Mouse (Mus musculus) retina, postnatal 1 day (tissue): ENCODE measurements around the gene Brca2.

Experiments
- DNase-seq: peaks from one replicate; pipeline ENCODE4 v3.0.0-alpha.2; 2012

Brca2 gene

GRCm38 (mm10) chr5:150599301-150600294 lies 77.2 kb downstream of the Brca2 start:
- DNase-seq = no peak

GRCm38 (mm10) chr5:150600554-150601440 lies 78.4 kb downstream of the Brca2 start:
- DNase-seq = no peak

- DNase-seq = peak; percentile 24
Measured at GRCm38 (mm10) chr5:150601441-150602230, 79.2 kb downstream of the Brca2 start.

- DNase-seq = no peak
Measured at GRCm38 (mm10) chr5:150606131-150606530, 83.7 kb downstream of the Brca2 start.

GRCm38 (mm10) chr5:150607631-150608030 lies 85.2 kb downstream of the Brca2 start:
- DNase-seq = no peak

- DNase-seq = no peak
Measured at GRCm38 (mm10) chr5:150611136-150611535, 88.7 kb downstream of the Brca2 start.

GRCm38 (mm10) chr5:150611697-150612096 lies 89.3 kb downstream of the Brca2 start:
- no peak for DNase-seq

- DNase-seq = no peak
Measured at GRCm38 (mm10) chr5:150614054-150614453, 91.6 kb downstream of the Brca2 start.

- DNase-seq = no peak
Measured at GRCm38 (mm10) chr5:150616216-150616615, 93.8 kb downstream of the Brca2 start.

GRCm38 (mm10) chr5:150616731-150617130 lies 94.3 kb downstream of the Brca2 start:
- no peak for DNase-seq

GRCm38 (mm10) chr5:150618599-150619355 lies 96.3 kb downstream of the Brca2 start:
- DNase-seq = no peak
